Comparison of ENCODE assay signal across 29 mouse cellular contexts in the genomic region with DNA sequence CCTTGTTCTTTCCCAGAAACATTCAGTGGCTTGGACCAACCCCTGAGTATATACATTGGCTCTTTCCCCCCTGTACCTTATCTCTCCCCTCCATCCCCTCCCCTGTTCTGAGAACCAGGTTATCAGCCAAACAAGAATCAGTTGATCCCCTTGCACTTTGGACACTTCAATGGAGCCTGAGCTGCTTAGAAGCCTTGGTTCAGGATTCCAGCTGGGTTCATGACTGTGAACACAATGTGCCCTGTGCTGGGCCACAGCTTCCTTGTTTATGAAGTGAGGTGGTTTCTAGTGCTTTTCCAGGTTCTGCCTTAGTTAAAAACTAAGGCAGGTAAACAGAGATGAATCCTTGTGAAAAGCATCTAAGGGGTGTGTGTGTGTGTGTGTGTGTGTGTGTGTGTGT. TPM values are rescaled to one million over a fixed set of nuclear protein-coding genes. Genes with fewer than 3 reads are reported as not detected.
DNase-seq lines count a peak whose midpoint lies in the region; ATAC-seq lines count a peak whose summit lies in the region.
"Had no signal": no experiment of that assay in that cellular context is flagged by ENCODE, and none has a peak within 500 bp of the region (broad histone marks: within the 10 kb centered on the region; RNA-seq: fewer than 3 reads in every experiment).

No protein-coding gene starts in this region.

- H3K4me1 ChIP-seq in intestine, embryonic 16.5 days (ENCODE audit: control insufficient read depth, insufficient read depth, low read length): no peaks in the 10 kb centered on the region
- H3K4me1 ChIP-seq in stomach, embryonic 15.5 days: no peaks in the 10 kb centered on the region
- H3K4me1 ChIP-seq: embryonic facial prominence, embryonic 13.5 days; embryonic facial prominence, embryonic 15.5 days; forebrain, embryonic 10.5 days; forebrain, embryonic 12.5 days had no signal

- no peak overlapping the region for H3K4me3 ChIP-seq in intestine, embryonic 16.5 days (ENCODE audit: low read length)
- no peak overlapping the region for H3K4me3 ChIP-seq in stomach, embryonic 15.5 days (replicated peaks)
- H3K4me3 ChIP-seq: embryonic facial prominence, embryonic 13.5 days; embryonic facial prominence, embryonic 15.5 days; erythroblast, embryonic 14.5 days; forebrain, embryonic 10.5 days; forebrain, embryonic 12.5 days had no signal

- intact Hi-C loops in heart, postnatal 36 days (cut with DNase I): no loop called here

- H3K9me3 ChIP-seq in intestine, embryonic 16.5 days (ENCODE audit: control insufficient read depth, low read length): no peaks in the 10 kb centered on the region
- no peaks in the 10 kb centered on the region for H3K9me3 ChIP-seq in stomach, embryonic 15.5 days
- H3K9me3 ChIP-seq: embryonic facial prominence, embryonic 13.5 days; embryonic facial prominence, embryonic 15.5 days; forebrain, embryonic 10.5 days; forebrain, embryonic 12.5 days; G1E had no signal

- DNase-seq in heart, adult 11 months: peak; percentile 63
- DNase-seq in heart, postnatal 36 days: no peak
- no peak for DNase-seq in spleen, adult 18-20 months
- DNase-seq in adrenal gland, postnatal 14 days: no peak
- DNase-seq: adrenal gland, adult 8-10 months; adrenal gland, postnatal 25 days; B cell, adult 2 months; cerebellum, adult 11 months; cerebellum, adult 18-20 months; cerebellum, adult 8-10 months; cerebellum, adult 9-11 months; cerebellum, postnatal 14 days; cerebellum, postnatal 36 days; embryo, embryonic 11 days had no signal

- H3K27me3 ChIP-seq in intestine, embryonic 16.5 days (replicated peaks; ENCODE audit: control insufficient read depth, insufficient read depth, low read length): no peaks in the 10 kb centered on the region
- no peaks in the 10 kb centered on the region for H3K27me3 ChIP-seq in stomach, embryonic 15.5 days (replicated peaks)
- H3K27me3 ChIP-seq: embryonic facial prominence, embryonic 13.5 days; embryonic facial prominence, embryonic 15.5 days; forebrain, embryonic 12.5 days had no signal

- no peaks in the 10 kb centered on the region for H3K36me3 ChIP-seq in intestine, embryonic 16.5 days (ENCODE audit: control insufficient read depth, insufficient read depth, low read length)
- no peaks in the 10 kb centered on the region for H3K36me3 ChIP-seq in stomach, embryonic 15.5 days
- H3K36me3 ChIP-seq: embryonic facial prominence, embryonic 13.5 days; embryonic facial prominence, embryonic 15.5 days; forebrain, embryonic 10.5 days; G1E had no signal

- no peak overlapping the region for H3K9ac ChIP-seq in intestine, embryonic 16.5 days (ENCODE audit: low read depth, low read length)
- H3K9ac ChIP-seq in stomach, embryonic 15.5 days: no peak overlapping the region
- H3K9ac ChIP-seq: embryonic facial prominence, embryonic 13.5 days; embryonic facial prominence, embryonic 15.5 days; forebrain, embryonic 12.5 days had no signal

- H3K4me2 ChIP-seq in intestine, embryonic 16.5 days (ENCODE audit: low read depth, low read length): no peak overlapping the region
- H3K4me2 ChIP-seq in stomach, embryonic 15.5 days: no peak overlapping the region
- H3K4me2 ChIP-seq: embryonic facial prominence, embryonic 13.5 days; embryonic facial prominence, embryonic 15.5 days; forebrain, embryonic 12.5 days had no signal

- H3K27ac ChIP-seq in intestine, embryonic 16.5 days (ENCODE audit: low read length): no peak overlapping the region
- H3K27ac ChIP-seq in stomach, embryonic 15.5 days: no peak overlapping the region
- H3K27ac ChIP-seq: embryonic facial prominence, embryonic 13.5 days; embryonic facial prominence, embryonic 15.5 days; forebrain, embryonic 10.5 days; forebrain, embryonic 12.5 days had no signal

- ATAC-seq in intestine, embryonic 16.5 days: peak; percentile 36; the same call in 1 of the 2 replicates
- ATAC-seq in stomach, embryonic 15.5 days (ENCODE audit: insufficient read depth, low FRiP score, low read depth): 0 out of 2 replicates have a peak, but pooled peaks have one; percentile 47
- ATAC-seq: activated CD4-positive, CD25-positive, alpha-beta regulatory T cell, adult 4 months; CD4-positive, CD25-positive, alpha-beta regulatory T cell, adult 4 months; forebrain, embryonic 14.5 days; forebrain, embryonic 16.5 days; Patski had no signal

RNA-seq across cellular contexts. Expression of gene Adcyap1r1, which starts 47.0 kb away (rescaled TPM):
- 1 to 10 TPM; 3.8 to 4.6 TPM for total RNA-seq in heart, postnatal 36 days (2021)
- polyA plus RNA-seq in intestine, embryonic 16.5 days (2015; fragmentation: Nextera tagmentation; extraction: Ambion mirVana): 3.8 and 4.4 TPM in 2 replicates
- polyA plus RNA-seq in stomach, embryonic 15.5 days (2015; fragmentation: Nextera tagmentation; extraction: Ambion mirVana): 7.6 and 8.5 TPM in 2 replicates
- 29.5 and 37.0 TPM in 2 replicates for total RNA-seq in adrenal gland, postnatal 14 days (2021)
- total RNA-seq: CH12.LX; common myeloid progenitor, adult 5-6 weeks had no signal
- polyA plus RNA-seq: activated CD4-positive, CD25-positive, alpha-beta regulatory T cell, adult 4 months; CD4-positive, CD25-positive, alpha-beta regulatory T cell, adult 4 months; erythroblast, embryonic 14.5 days; G1E had no signal
